Mouse (Mus musculus): ENCODE results near the gene Exoc4. TPM values are rescaled to one million over a fixed set of nuclear protein-coding genes. Genes with fewer than 3 reads are reported as not detected.

Exoc4 gene
- total RNA-seq, 2 experiments from 2014 or later = 37.1 to 39.4 TPM

DNA sequence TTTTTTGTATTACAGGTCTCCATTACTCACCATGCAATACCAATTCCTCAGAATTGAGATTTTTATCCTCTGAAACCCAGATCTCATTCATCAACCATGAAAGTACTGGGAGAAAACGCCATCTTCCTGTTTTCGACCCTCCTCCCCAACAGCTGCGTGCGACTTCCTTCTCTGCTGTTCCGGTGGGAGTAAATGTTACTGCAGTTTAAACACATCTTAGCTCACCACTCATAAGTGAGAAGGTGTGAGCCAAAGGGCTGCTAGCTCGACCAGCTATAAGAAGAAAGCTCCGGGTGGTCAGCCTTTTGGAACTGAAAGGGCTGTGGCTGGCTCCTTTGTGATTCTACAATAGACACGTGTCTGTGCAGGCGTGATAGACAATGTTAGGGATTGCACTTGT is 733.8 kb downstream of the Exoc4 start:
- no peak for DNase-seq
- intact Hi-C loops (cut with DNase I) = no loop called here

- no peak for DNase-seq
- intact Hi-C loops (cut with DNase I) = no loop called here
Observed at GRCm38 (mm10) chr6:33987132-33987531, 738.2 kb downstream of the Exoc4 start.

GRCm38 (mm10) chr6:33992213-33993034 is 743.5 kb downstream of the Exoc4 start:
- DNase-seq = no peak
- intact Hi-C loops (cut with DNase I) = no loop called here

DNA sequence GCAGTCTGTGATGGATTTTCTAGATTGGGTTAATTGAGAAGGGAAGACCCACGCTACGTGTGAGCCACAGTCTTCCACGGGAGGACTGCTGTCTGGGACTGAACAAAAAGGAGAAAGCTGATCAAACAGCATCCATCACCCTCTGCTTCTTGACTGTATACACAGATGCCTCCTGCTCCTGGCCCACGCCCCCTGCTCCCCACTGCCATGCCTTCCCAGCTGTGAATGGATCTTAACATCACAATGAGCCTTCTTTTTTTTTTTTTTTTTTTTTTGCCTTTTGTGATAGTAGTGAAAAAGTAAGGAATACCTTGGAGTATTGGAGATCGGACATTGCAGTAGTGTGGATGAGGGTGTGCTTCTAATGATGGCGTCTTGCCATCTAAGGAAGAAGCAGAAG is 745.0 kb downstream of the Exoc4 start:
- intact Hi-C loops (cut with DNase I) = no loop called here
- DNase-seq = no peak

DNA sequence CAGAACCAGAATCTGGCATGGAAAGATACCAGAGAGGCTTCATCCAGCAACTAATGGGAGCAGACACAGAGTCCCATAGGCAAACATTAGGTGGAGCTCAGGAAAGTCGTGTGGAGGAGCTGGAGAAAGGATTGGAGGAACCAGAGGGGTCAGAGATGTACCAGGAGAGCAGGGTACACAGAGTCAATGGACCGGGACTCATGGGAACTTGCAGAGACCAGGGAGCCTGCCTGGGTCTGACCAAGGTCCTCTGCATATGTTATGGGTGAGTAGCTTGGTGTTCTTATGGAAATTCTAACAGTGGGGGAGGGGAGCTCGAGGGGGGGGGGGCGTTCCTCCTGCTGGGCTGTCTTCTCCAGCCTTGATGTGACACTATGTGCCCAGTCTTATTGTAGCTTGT is 749.7 kb downstream of the Exoc4 start:
- intact Hi-C loops (cut with DNase I) = no loop called here
- DNase-seq = no peak

DNA sequence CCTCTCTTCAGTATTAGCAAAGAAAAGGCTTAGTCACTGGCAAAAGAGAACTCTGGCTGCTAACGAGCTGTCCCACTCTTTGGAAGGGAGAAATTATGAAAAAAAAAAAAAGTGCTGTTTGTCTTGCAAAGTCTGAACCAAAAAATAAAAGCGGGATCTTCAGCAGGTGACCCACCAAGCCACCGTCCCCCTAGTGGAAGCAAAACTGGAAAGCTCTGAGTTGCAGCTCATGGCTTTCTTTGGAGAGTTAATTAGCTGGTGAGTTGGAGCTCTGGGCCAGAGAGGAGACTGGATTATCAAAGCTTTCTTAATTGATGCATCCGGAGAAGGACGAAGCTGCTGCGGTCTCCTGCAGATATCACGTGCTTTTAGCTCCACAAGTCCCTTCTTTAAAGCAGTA is 750.6 kb downstream of the Exoc4 start:
- intact Hi-C loops (cut with DNase I) = no loop called here
- no peak for DNase-seq

- no peak for DNase-seq
- intact Hi-C loops (cut with DNase I) = no loop called here
Observed at GRCm38 (mm10) chr6:34000644-34001043, 751.8 kb downstream of the Exoc4 start.

DNA sequence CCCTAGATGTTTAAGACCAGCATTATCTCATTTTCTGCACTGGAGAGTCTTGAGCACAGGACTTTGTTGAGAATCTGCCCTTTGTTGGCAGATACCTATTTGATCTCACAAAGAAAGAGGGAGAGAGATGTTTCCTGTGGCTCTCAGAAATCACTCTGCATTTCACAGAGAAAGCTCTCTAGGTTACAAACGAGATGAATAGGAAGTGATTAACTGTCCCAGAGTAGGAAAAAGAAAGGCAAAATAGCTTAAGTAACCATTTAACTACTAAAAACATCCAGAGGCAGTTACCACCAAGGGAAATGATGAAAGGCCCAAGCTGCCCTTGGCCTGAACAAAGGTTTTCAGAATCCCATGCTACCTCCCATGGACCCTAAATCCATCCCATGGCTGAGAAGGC is 754.1 kb downstream of the Exoc4 start:
- intact Hi-C loops (cut with DNase I) = no loop called here
- DNase-seq = no peak

DNA sequence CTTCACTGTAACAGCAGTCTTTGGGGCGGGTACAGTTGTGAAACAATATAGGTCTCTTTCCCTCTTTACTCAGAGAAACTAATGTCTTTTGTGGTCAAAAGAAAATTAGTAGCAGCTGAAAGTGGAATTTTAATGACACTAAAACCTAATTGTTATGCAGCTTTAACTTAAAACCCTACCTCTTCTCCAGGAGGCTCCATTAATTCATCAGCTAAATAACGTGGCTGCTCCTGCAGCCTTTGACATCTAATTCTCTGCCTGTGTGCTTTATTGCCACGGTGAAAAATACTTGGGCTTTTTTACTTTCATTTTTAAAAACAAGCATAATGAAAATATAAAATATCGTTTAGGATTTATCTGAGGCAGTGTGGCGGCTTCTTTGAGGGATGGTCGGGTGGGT is 764.6 kb downstream of the Exoc4 start:
- intact Hi-C loops (cut with DNase I) = no loop called here
- DNase-seq = no peak

Other genes starting within 250 kb of the Exoc4 start
- 100 to 1,000 TPM; 572 to 581 TPM for gene Chchd3, start 188.8 kb upstream of the Exoc4 start, total RNA-seq (2021)